Mouse (Mus musculus) intestine, embryonic 14.5 days (tissue): ENCODE results near the gene Il22. TPM values are rescaled to one million over a fixed set of nuclear protein-coding genes. Genes with fewer than 3 reads are reported as not detected.
"Not testable (repeated sequence)": the region's sequence is repeated elsewhere in the genome, so short reads cannot be mapped to it uniquely, and the experiment has no call there.

ENCODE experiments used
- ATAC-seq: fragments of 200-750 bp; cut with Nextera tagmentation; replicated peaks from 2 replicates; pipeline ENCODE4 v1.8.0; 2017; ENCODE audit warnings: low read depth, moderate number of reproducible peaks, moderate TSS enrichment, moderate library complexity; ENCODE audit not compliant: low FRiP score, low TSS enrichment
- DNase-seq: peaks from one replicate; pipeline ENCODE4 v3.0.0-alpha.2; 2018; ENCODE audit warnings: low spot score
- H3K27ac ChIP-seq: fragments of 300-500 bp; sonication (generic); 2 replicates; pipeline ENCODE4 v1.5.1; 2014; ENCODE audit warnings: low read depth, mild to moderate bottlenecking, control low read depth
- H3K27me3 ChIP-seq: fragments of 300-500 bp; sonication (generic); replicated peaks from 2 replicates; pipeline ENCODE4 v1.6.1; 2014; ENCODE audit warnings: low read length, control low read depth; ENCODE audit not compliant: control insufficient read depth, insufficient read depth
- H3K36me3 ChIP-seq: fragments of 300-500 bp; sonication (generic); 2 replicates; pipeline ENCODE4 v1.6.1; 2014; ENCODE audit warnings: low read length, control low read depth; ENCODE audit not compliant: control insufficient read depth, insufficient read depth
- H3K4me1 ChIP-seq: fragments of 300-500 bp; sonication (generic); replicated peaks from 2 replicates; pipeline ENCODE4 v1.6.1; 2014; ENCODE audit warnings: low read length, control low read depth, mixed read lengths; ENCODE audit not compliant: control insufficient read depth, insufficient read depth
- H3K4me2 ChIP-seq: fragments of 300-500 bp; sonication (generic); 2 replicates; pipeline ENCODE4 v1.6.1; 2014; ENCODE audit warnings: low read length
- H3K4me3 ChIP-seq: fragments of 300-500 bp; sonication (generic); 2 replicates; pipeline ENCODE4 v1.5.1; 2014; ENCODE audit warnings: low read depth, low read length, control low read depth, mixed read lengths
- H3K9ac ChIP-seq: fragments of 300-500 bp; sonication (generic); 2 replicates; pipeline ENCODE4 v1.6.1; 2014; ENCODE audit warnings: mild to moderate bottlenecking, low read length
- H3K9me3 ChIP-seq: fragments of 300-500 bp; sonication (generic); 2 replicates; pipeline ENCODE4 v1.6.1; 2016; ENCODE audit warnings: low read length, control low read depth; ENCODE audit not compliant: control insufficient read depth
- WGBS: fragments of 180-500 bp; shearing (Covaris S2); extraction: QIAGEN DNeasy Blood & Tissue Kit; methylation state at CpG from one replicate; pipeline ENCODE4 v1.1.7; 2014; 5-methylcytosine and 5-hydroxymethylcytosine counted together
- polyA plus RNA-seq: library from polyadenylated mRNA; unstranded; fragments of >200 nt; fragmentation: Nextera tagmentation; extraction: Ambion mirVana; gene quantifications from 2 replicates; pipeline ENCODE4 v1.2.1, GENCODE M21; 2014

The Il22 gene
- polyA plus RNA-seq: not detected in 2 replicates

DNA sequence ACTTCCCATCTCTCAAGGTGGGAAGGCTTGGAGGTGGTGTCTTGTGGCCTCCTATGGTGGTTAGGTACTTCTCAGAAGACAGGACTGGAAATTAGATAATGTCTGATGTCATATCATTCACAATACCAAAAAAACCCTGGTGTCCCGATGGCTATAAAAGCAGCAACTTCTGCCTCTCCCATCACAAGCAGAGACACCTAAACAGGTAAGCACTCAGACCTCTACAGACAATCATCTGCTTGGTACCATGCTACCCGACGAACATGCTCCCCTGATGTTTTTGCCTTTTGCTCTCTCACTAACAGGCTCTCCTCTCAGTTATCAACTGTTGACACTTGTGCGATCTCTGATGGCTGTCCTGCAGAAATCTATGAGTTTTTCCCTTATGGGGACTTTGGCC lies at the start of gene Il22:
Il22 (plus strand) TSS at position 301 of the 400 bp plus-strand sequence.
- ATAC-seq: no peak
- WGBS: 85% methylated on average over 4 of the region's 4 CpGs
- no peaks in the 10 kb centered on the region for H3K4me1 ChIP-seq

DNA sequence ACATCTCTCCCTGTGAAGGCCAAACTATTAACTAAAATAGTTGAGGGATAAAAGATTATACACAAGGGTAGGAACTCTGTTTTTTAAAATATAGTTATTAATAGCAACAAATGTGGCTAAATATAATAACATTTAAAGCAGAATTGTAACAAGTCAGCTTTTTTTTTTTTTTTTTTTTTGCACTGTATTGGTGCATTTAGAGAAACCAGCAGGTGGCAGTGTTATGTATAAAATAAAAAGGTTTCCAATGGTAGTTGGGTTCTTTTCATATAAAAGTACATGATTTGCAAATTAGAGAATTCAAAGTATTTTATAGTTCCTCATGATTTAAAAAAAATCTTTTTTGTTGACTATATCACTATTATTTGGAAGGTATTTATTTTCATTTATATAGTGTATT lies 48.8 kb upstream of the Il22 start:
- Histone ChIP-seq H3K4me1 (no peaks in the 10 kb centered on the region), H3K27ac (no peak overlapping the region), H3K27me3 (no peaks in the 10 kb centered on the region), H3K4me2 (no peak overlapping the region), H3K4me3 (no peak overlapping the region), H3K9me3 (no peaks in the 10 kb centered on the region), H3K36me3 (peaks cover 46% of the 10 kb centered on the region), H3K9ac (no peak overlapping the region)
- ATAC-seq (no peak), DNase-seq (no peak)

More for the DNA sequence above, at the start of gene Il22:
- no peak within 1 kb of the TSS for H3K9ac ChIP-seq
- no peaks in the 10 kb centered on the region for H3K9me3 ChIP-seq
- H3K27me3 ChIP-seq: no peaks in the 10 kb centered on the region
- H3K27ac ChIP-seq: no peak within 1 kb of the TSS
- H3K4me3 ChIP-seq: no peak within 1 kb of the TSS
- H3K4me2 ChIP-seq: no peak within 1 kb of the TSS
- H3K36me3 ChIP-seq: no peaks in the 10 kb centered on the region
- DNase-seq: no peak

DNA sequence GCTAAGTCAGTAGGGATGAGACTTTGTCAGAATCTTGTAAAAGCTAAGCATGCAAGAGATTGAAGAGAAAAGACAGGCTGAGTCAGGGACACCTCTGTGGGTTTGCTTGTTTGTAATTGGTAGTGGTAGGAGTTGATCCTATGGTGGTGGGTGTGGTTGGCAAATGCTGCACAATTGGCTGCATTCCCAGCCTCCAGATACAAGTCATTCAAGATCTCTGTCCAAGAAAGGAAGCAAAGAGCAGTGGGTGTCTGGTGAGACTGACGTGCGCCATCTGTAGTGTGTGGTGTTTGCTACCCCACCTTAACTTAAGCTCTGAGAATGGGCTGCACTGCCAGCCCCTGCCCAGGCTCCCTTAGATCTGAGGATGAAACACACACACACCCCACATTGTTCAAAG lies 43.6 kb upstream of the Il22 start:
- WGBS: 96% methylated on average over 2 of the region's 2 CpGs
- Histone ChIP-seq H3K4me2 (no peak overlapping the region), H3K9ac (no peak overlapping the region), H3K27ac (no peak overlapping the region), H3K27me3 (no peaks in the 10 kb centered on the region), H3K36me3 (peaks cover 60% of the 10 kb centered on the region), H3K4me3 (no peak overlapping the region), H3K4me1 (no peaks in the 10 kb centered on the region), H3K9me3 (no peaks in the 10 kb centered on the region)
- DNase-seq (no peak), ATAC-seq (no peak)

DNA sequence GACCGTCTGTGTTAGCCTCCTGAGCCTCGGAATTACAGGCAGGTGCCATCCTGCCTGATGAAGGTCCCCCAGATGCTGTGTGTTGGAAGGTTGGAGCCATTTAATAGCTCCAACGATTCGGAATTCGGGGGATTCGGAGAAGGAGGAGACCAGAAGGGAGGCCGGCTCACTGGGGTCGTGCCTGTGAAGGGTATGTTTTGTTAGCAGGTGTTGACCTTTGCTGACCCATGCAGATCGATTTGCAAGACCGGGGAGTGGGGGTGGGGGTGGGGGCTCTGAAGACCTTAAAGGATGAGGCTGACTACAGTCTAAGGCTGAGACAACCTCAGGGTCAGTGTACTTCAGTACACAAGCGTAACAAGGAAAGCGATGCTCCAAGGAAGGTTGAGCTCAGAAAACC lies 35.5 kb upstream of the Il22 start:
- no peak for DNase-seq
- Histone ChIP-seq H3K9me3 (no peaks in the 10 kb centered on the region), H3K4me2 (no peak overlapping the region), H3K27ac (no peak overlapping the region), H3K4me1 (no peaks in the 10 kb centered on the region), H3K4me3 (no peak overlapping the region), H3K9ac (no peak overlapping the region), H3K36me3 (peaks cover 2% of the 10 kb centered on the region), H3K27me3 (no peaks in the 10 kb centered on the region)
- ATAC-seq: no peak
- 72% methylated on average over 12 of the region's 12 CpGs for WGBS

DNA sequence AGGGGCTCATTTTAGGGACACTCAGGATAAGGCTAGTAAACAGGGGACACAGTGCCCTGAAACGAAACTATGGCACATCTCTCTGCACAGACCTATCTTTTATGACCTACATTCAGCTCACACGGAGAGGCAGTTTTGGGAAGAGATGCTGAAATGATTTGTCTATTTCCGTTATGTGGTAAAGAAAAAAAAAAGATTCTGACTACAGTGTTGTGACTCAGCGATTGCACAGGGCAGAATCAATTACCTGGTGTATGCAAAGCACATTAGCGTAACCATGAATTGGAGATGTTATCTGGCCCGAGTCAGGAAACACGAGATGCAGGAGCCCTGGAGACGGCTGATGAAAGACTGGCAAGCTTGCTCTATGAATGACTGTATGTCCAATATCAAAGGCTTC lies 32.3 kb upstream of the Il22 start:
- WGBS: 80% methylated on average over 8 of the region's 8 CpGs
- no peak overlapping the region for H3K4me2 ChIP-seq

DNA sequence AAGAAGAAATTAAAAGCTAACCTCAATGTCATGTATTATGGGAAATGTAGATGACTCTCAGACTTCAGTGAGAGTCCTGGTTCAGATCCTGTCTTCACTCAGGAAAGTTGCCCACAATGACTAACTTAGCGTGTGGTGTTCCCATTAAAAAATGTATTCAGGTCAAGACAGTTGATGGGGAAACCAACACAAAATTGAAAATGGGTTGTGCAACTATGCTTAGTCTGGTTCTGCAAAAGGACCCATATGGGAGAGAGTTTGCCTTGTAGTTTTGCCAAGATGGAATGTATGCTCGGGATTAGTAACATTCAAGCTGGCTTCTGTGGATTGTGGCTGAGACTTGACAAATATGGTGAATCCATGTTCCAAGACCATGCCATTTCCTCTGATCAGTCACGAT lies 31.9 kb upstream of the Il22 start:
- no peaks in the 10 kb centered on the region for H3K27me3 ChIP-seq
- ATAC-seq: no peak
- no peak overlapping the region for H3K4me2 ChIP-seq
- H3K9ac ChIP-seq: no peak overlapping the region
- H3K27ac ChIP-seq: no peak overlapping the region
- DNase-seq: no peak
- 89% methylated on average over 3 of the region's 3 CpGs for WGBS
- H3K36me3 ChIP-seq: no peaks in the 10 kb centered on the region
- no peaks in the 10 kb centered on the region for H3K9me3 ChIP-seq
- H3K4me3 ChIP-seq: no peak overlapping the region
- no peaks in the 10 kb centered on the region for H3K4me1 ChIP-seq

More for the DNA sequence above, 32.3 kb upstream of the Il22 start:
- no peaks in the 10 kb centered on the region for H3K9me3 ChIP-seq
- H3K36me3 ChIP-seq: no peaks in the 10 kb centered on the region
- H3K27ac ChIP-seq: no peak overlapping the region
- H3K27me3 ChIP-seq: no peaks in the 10 kb centered on the region
- no peak for DNase-seq
- no peaks in the 10 kb centered on the region for H3K4me1 ChIP-seq
- no peak for ATAC-seq
- H3K9ac ChIP-seq: no peak overlapping the region
- H3K4me3 ChIP-seq: no peak overlapping the region

DNA sequence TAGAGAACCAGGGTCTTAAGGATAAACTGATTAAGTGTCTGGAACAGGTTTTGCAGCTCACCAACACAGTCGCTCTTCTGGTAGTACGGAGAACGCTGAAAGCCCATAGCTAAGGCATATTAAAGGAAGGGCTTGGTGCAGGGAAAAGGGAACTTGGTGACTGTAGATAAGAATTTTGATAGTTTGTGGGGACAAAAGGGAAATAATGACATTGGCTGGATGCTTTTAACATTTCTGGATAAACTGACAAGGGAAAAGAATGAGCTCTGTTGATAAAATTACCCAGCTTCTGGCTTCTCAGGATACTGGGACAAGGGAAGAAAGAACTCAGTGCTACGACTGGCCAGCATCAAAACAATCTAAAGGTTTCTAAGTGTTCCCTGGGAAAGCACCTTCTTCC lies 29.2 kb upstream of the Il22 start:
- DNase-seq, H3K36me3 ChIP-seq, H3K9ac ChIP-seq, H3K9me3 ChIP-seq, H3K27ac ChIP-seq, H3K4me2 ChIP-seq, H3K27me3 ChIP-seq, H3K4me1 ChIP-seq, H3K4me3 ChIP-seq, ATAC-seq: not testable (repeated sequence)
- WGBS: 85% methylated on average over 4 of the region's 4 CpGs

DNA sequence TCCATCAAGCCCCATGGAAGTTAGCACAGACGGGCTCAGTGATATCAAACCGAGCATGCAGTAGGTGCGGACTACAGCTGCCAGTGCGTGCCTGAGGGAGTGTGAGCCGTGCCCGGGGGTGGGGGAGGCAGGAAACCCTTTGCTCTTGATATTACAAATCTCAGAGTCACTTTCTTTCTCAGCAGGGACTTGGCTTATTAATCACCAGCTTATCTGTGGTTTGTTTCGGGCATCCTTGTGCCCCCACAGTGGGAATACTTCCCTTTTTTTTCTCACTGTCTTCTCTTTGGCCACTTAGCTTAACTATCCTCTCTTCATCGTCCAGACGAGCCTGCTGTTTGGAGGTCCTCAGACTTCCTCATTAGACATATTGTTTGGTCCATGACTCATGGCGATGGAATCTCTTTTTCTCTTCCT lies 26.0 kb upstream of the Il22 start:
- H3K9ac ChIP-seq: no peak overlapping the region
- H3K4me1 ChIP-seq: no peaks in the 10 kb centered on the region
- no peak for DNase-seq

DNA sequence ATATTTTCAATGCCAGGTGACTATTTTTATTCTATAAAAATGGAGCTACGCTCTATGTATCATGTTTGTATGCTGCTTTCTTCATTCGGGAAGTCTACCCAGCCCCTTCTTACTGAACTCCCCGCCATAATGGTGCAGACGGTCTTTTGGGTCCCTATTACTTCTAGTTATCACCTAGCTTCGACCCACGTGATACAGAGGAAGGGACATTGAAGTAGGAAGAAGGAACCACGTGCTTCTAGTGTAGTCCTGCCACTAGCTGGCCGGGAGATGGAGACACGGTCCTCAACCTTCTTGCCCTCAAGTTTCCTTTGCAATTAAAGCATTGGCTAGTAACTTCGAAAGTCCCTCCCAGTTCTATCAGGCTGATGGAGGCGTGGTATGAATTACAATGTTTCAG lies 25.5 kb upstream of the Il22 start:
- WGBS: 88% methylated on average over 11 of the region's 11 CpGs
- no peak overlapping the region for H3K4me3 ChIP-seq
- H3K27me3 ChIP-seq: no peaks in the 10 kb centered on the region
- H3K36me3 ChIP-seq: no peaks in the 10 kb centered on the region
- no peaks in the 10 kb centered on the region for H3K9me3 ChIP-seq
- H3K4me2 ChIP-seq: no peak overlapping the region
- DNase-seq (no peak), ATAC-seq (no peak)
- H3K4me1 ChIP-seq: no peaks in the 10 kb centered on the region
- H3K27ac ChIP-seq: no peak overlapping the region
- H3K9ac ChIP-seq: no peak overlapping the region

More for the DNA sequence above, 26.0 kb upstream of the Il22 start:
- Histone ChIP-seq H3K9me3 (no peaks in the 10 kb centered on the region), H3K27ac (no peak overlapping the region), H3K4me3 (no peak overlapping the region), H3K36me3 (no peaks in the 10 kb centered on the region), H3K4me2 (no peak overlapping the region), H3K27me3 (no peaks in the 10 kb centered on the region)
- no peak for ATAC-seq
- WGBS: 80% methylated on average over 10 of the region's 10 CpGs
